Mouse (Mus musculus) forebrain, embryonic 10.5 days (tissue): ENCODE data around the gene Nup107. TPM values are rescaled to one million over a fixed set of nuclear protein-coding genes. Genes with fewer than 3 reads are reported as not detected.

Source experiments
- DNase-seq: peaks from one replicate; pipeline ENCODE4 v3.0.0-alpha.2; 2017; ENCODE audit warnings: low spot score; ENCODE audit errors: extremely low spot score
- H3K27ac ChIP-seq: fragments of 300-500 bp; sonication (generic); 2 replicates; pipeline ENCODE4 v1.5.1; 2016; ENCODE audit warnings: mild to moderate bottlenecking
- H3K27me3 ChIP-seq: fragments of 300-500 bp; sonication (generic); 2 replicates; pipeline ENCODE4 v1.6.1; 2016; ENCODE audit warnings: mild to moderate bottlenecking; ENCODE audit not compliant: poor library complexity, severe bottlenecking
- H3K36me3 ChIP-seq: fragments of 300-500 bp; sonication (generic); replicated peaks from 2 replicates; pipeline ENCODE4 v1.6.1; 2016; ENCODE audit warnings: mild to moderate bottlenecking, moderate library complexity
- H3K4me1 ChIP-seq: fragments of 300-500 bp; sonication (generic); 2 replicates; pipeline ENCODE4 v1.6.1; 2016
- H3K4me3 ChIP-seq: fragments of 300-500 bp; sonication (generic); 2 replicates; pipeline ENCODE4 v1.5.1; 2016; ENCODE audit warnings: mild to moderate bottlenecking, moderate library complexity
- H3K9me3 ChIP-seq: fragments of 300-500 bp; sonication (generic); 2 replicates; pipeline ENCODE4 v1.6.1; 2016; ENCODE audit warnings: mild to moderate bottlenecking, moderate library complexity
- WGBS: fragments of 180-500 bp; shearing (Covaris S2); methylation state at CpG from one replicate; pipeline ENCODE4 v1.1.7; 2016; 5-methylcytosine and 5-hydroxymethylcytosine counted together
- polyA plus RNA-seq: library from polyadenylated mRNA; unstranded; fragments of >200 nt; fragmentation: Nextera tagmentation; extraction: Ambion mirVana; gene quantifications from 2 replicates; pipeline ENCODE4 v1.2.1, GENCODE M21; 2016

Gene Nup107
- polyA plus RNA-seq, 1 experiment from 2014 or later: 113 TPM

GRCm38 (mm10) chr10:117755086-117755798 is 37.3 kb downstream of the Nup107 start:
- no peaks in the 10 kb centered on the region for H3K27me3 ChIP-seq
- H3K27ac ChIP-seq: no peak overlapping the region
- H3K4me3 ChIP-seq: no peak overlapping the region
- no peaks in the 10 kb centered on the region for H3K9me3 ChIP-seq
- peaks cover 98% of the 10 kb centered on the region for H3K36me3 ChIP-seq
- no peak for DNase-seq
- WGBS: 91% methylated on average over 13 of the region's 13 CpGs
- H3K4me1 ChIP-seq: no peaks in the 10 kb centered on the region

GRCm38 (mm10) chr10:117754609-117754940 is 37.9 kb downstream of the Nup107 start:
- no peak overlapping the region for H3K4me3 ChIP-seq
- H3K27ac ChIP-seq: no peak overlapping the region
- H3K9me3 ChIP-seq: no peaks in the 10 kb centered on the region
- no peaks in the 10 kb centered on the region for H3K4me1 ChIP-seq
- DNase-seq: no peak
- H3K27me3 ChIP-seq: no peaks in the 10 kb centered on the region
- H3K36me3 ChIP-seq: peaks cover 98% of the 10 kb centered on the region
- 95% methylated on average over 7 of the region's 7 CpGs for WGBS

- peaks cover 98% of the 10 kb centered on the region for H3K36me3 ChIP-seq
- H3K4me1 ChIP-seq: no peaks in the 10 kb centered on the region
- no peak overlapping the region for H3K4me3 ChIP-seq
- H3K27ac ChIP-seq: no peak overlapping the region
- H3K9me3 ChIP-seq: no peaks in the 10 kb centered on the region
- H3K27me3 ChIP-seq: no peaks in the 10 kb centered on the region
- 94% methylated on average over 8 of the region's 8 CpGs for WGBS
- no peak for DNase-seq
Observed at GRCm38 (mm10) chr10:117753711-117754608, 38.5 kb downstream of the Nup107 start.

GRCm38 (mm10) chr10:117752851-117753647 is 39.5 kb downstream of the Nup107 start:
- DNase-seq: no peak
- H3K4me1 ChIP-seq: no peaks in the 10 kb centered on the region
- H3K27me3 ChIP-seq: no peaks in the 10 kb centered on the region
- peaks cover 98% of the 10 kb centered on the region for H3K36me3 ChIP-seq
- no peak overlapping the region for H3K27ac ChIP-seq
- H3K4me3 ChIP-seq: no peak overlapping the region
- WGBS: 95% methylated on average over 5 of the region's 5 CpGs
- H3K9me3 ChIP-seq: no peaks in the 10 kb centered on the region

GRCm38 (mm10) chr10:117752304-117752821 is 40.1 kb downstream of the Nup107 start:
- no peak for DNase-seq
- Histone ChIP-seq H3K9me3 (no peaks in the 10 kb centered on the region), H3K27me3 (no peaks in the 10 kb centered on the region), H3K36me3 (peaks cover 98% of the 10 kb centered on the region), H3K4me3 (no peak overlapping the region), H3K4me1 (no peaks in the 10 kb centered on the region), H3K27ac (no peak overlapping the region)
- 97% methylated on average over 7 of the region's 7 CpGs for WGBS

GRCm38 (mm10) chr10:117751744-117752143 is 40.8 kb downstream of the Nup107 start:
- 94% methylated on average over 6 of the region's 6 CpGs for WGBS
- no peak for DNase-seq
- Histone ChIP-seq H3K36me3 (peaks cover 93% of the 10 kb centered on the region), H3K4me3 (no peak overlapping the region), H3K27ac (no peak overlapping the region), H3K4me1 (no peaks in the 10 kb centered on the region), H3K27me3 (no peaks in the 10 kb centered on the region), H3K9me3 (no peaks in the 10 kb centered on the region)

- 97% methylated on average over 14 of the region's 14 CpGs for WGBS
- no peak for DNase-seq
- Histone ChIP-seq H3K4me1 (no peaks in the 10 kb centered on the region), H3K27me3 (no peaks in the 10 kb centered on the region), H3K27ac (no peak overlapping the region), H3K4me3 (no peak overlapping the region), H3K36me3 (peaks cover 88% of the 10 kb centered on the region), H3K9me3 (no peaks in the 10 kb centered on the region)
Observed at GRCm38 (mm10) chr10:117751282-117751610, 41.3 kb downstream of the Nup107 start.

- Histone ChIP-seq H3K27me3 (no peaks in the 10 kb centered on the region), H3K36me3 (peaks cover 82% of the 10 kb centered on the region), H3K27ac (no peak overlapping the region), H3K4me1 (no peaks in the 10 kb centered on the region), H3K4me3 (no peak overlapping the region), H3K9me3 (no peaks in the 10 kb centered on the region)
- DNase-seq: no peak
- 97% methylated on average over 5 of the region's 5 CpGs for WGBS
Observed at GRCm38 (mm10) chr10:117750529-117751281, 41.8 kb downstream of the Nup107 start.

- Histone ChIP-seq H3K36me3 (peaks cover 74% of the 10 kb centered on the region), H3K4me1 (peaks cover 7% of the 10 kb centered on the region), H3K27me3 (no peaks in the 10 kb centered on the region), H3K4me3 (no peak overlapping the region), H3K9me3 (no peaks in the 10 kb centered on the region), H3K27ac (no peak overlapping the region)
- DNase-seq: no peak
- WGBS: 95% methylated on average over 14 of the region's 14 CpGs
Observed at GRCm38 (mm10) chr10:117749787-117750343, 42.6 kb downstream of the Nup107 start.

GRCm38 (mm10) chr10:117749050-117749686 is 43.3 kb downstream of the Nup107 start:
- Histone ChIP-seq H3K27me3 (no peaks in the 10 kb centered on the region), H3K27ac (no peak overlapping the region), H3K9me3 (no peaks in the 10 kb centered on the region), H3K4me3 (no peak overlapping the region), H3K4me1 (peaks cover 14% of the 10 kb centered on the region), H3K36me3 (peaks cover 67% of the 10 kb centered on the region)
- DNase-seq: no peak
- WGBS: 97% methylated on average over 10 of the region's 10 CpGs

- no peak overlapping the region for H3K27ac ChIP-seq
- no peak for DNase-seq
- WGBS: 88% methylated on average over 10 of the region's 10 CpGs
Observed at GRCm38 (mm10) chr10:117748276-117749049, 44.0 kb downstream of the Nup107 start.

More at GRCm38 (mm10) chr10:117748276-117749049, 44.0 kb downstream of the Nup107 start:
- H3K36me3 ChIP-seq: peaks cover 66% of the 10 kb centered on the region
- H3K9me3 ChIP-seq: no peaks in the 10 kb centered on the region
- H3K4me3 ChIP-seq: no peak overlapping the region
- peaks cover 21% of the 10 kb centered on the region for H3K4me1 ChIP-seq
- H3K27me3 ChIP-seq: no peaks in the 10 kb centered on the region
